Mouse (Mus musculus): ENCODE results near the gene Spock1. TPM values are rescaled to one million over a fixed set of nuclear protein-coding genes. Genes with fewer than 3 reads are reported as not detected.

Gene Spock1
- polyA plus RNA-seq, 1 experiment from 2014 or later, result 104 TPM

DNA sequence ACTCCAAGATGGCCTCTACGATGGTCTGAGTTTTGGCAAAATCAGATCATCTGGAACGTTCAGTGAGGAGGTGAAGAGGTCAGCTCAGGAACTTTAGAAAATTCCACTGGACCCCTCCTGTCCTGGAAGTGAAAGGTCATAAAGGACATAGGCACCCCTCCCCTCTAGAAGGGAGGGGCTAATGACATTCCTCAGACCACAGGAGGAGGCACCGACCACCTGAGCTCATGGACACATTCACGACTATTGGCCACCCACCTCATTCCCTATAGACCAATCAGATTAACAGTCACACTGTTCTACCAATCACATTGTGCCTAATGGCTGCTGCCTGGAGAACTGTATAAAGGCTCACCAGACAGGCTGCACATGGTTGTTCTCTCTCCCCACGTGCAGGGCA lies 384.8 kb downstream of the Spock1 start:
- H3K9ac ChIP-seq, result no peak overlapping the region
- WGBS, result 81% methylated on average over 5 of the region's 5 CpGs
- peaks cover 9% of the 10 kb centered on the region; the same call in 1 of the 2 replicates for H3K4me1 ChIP-seq (replicated peaks; ENCODE audit: control insufficient read depth, insufficient read depth, low read length)
- H3K9me3 ChIP-seq (ENCODE audit: control insufficient read depth, low read length), result no peaks in the 10 kb centered on the region; the same call in 1 of the 2 replicates
- H3K4me3 ChIP-seq (replicated peaks; ENCODE audit: low read length), result no peak overlapping the region
- H3K27ac ChIP-seq, result no peak overlapping the region
- H3K4me2 ChIP-seq (replicated peaks), result no peak overlapping the region
- DNase-seq (ENCODE audit: low spot score) (no peak), ATAC-seq (ENCODE audit: low FRiP score) (no peak)
- no peaks in the 10 kb centered on the region for H3K27me3 ChIP-seq (ENCODE audit: control insufficient read depth, insufficient read depth, low read length)
- H3K36me3 ChIP-seq (replicated peaks; ENCODE audit: control insufficient read depth, insufficient read depth), result no peaks in the 10 kb centered on the region

DNA sequence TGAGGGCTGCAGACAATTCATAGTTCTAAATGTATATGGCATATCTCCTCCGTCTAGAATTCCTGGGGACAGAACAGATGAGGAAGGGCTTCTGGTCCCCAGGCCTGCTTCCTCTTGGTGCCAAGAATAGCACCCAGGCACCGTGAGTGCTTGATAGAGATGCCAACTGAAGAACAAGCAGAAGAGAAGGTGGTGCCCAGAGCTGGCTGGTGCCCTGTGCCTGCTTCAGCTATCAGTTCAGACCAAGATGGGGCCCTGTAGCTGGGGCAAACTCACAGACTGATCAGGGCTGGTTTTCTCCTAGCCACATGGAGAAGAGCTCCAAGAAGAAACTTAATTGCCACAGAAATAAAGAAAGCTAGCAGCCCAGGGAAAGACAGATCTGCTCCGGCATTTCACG lies 385.8 kb downstream of the Spock1 start:
- H3K27me3 ChIP-seq (ENCODE audit: control insufficient read depth, insufficient read depth, low read length), result no peaks in the 10 kb centered on the region
- no peak overlapping the region for H3K27ac ChIP-seq
- 77% methylated on average over 4 of the region's 4 CpGs for WGBS
- ATAC-seq (ENCODE audit: low FRiP score) (no peak), DNase-seq (ENCODE audit: low spot score) (no peak)
- H3K36me3 ChIP-seq (replicated peaks; ENCODE audit: control insufficient read depth, insufficient read depth), result no peaks in the 10 kb centered on the region
- no peak overlapping the region for H3K4me3 ChIP-seq (replicated peaks; ENCODE audit: low read length)
- H3K9ac ChIP-seq, result no peak overlapping the region
- H3K4me2 ChIP-seq (replicated peaks), result no peak overlapping the region
- peaks cover 9% of the 10 kb centered on the region; the same call in 1 of the 2 replicates for H3K4me1 ChIP-seq (replicated peaks; ENCODE audit: control insufficient read depth, insufficient read depth, low read length)
- no peaks in the 10 kb centered on the region; the same call in 1 of the 2 replicates for H3K9me3 ChIP-seq (ENCODE audit: control insufficient read depth, low read length)

DNA sequence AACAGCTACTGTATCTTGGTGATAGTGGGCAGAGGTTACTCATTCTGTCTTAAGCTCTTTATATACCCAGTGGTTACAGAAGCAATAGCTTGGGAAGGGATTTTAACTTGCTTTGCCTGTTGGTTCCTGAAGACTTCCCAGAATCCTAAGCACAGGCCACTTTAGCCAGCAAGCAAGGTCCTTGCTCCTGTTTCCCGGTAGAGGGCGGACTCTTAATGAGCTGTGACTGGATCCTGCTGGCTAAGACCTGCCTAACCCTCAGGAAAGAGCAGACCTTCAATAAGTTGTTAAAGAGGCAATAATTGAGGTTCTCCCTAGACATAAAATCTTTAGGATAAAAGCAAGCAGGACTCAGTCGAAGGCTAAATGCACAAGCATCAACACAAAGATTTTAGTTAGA lies 387.0 kb downstream of the Spock1 start:
- WGBS, result 15% methylated on average over 3 of the region's 3 CpGs
- H3K4me1 ChIP-seq (replicated peaks; ENCODE audit: control insufficient read depth, insufficient read depth, low read length), result peaks cover 9% of the 10 kb centered on the region; the same call in 1 of the 2 replicates
- no peak overlapping the region for H3K9ac ChIP-seq
- DNase-seq (ENCODE audit: low spot score), result peak; percentile 69
- H3K4me3 ChIP-seq (replicated peaks; ENCODE audit: low read length), result no peak overlapping the region
- no peak overlapping the region for H3K27ac ChIP-seq
- no peaks in the 10 kb centered on the region for H3K36me3 ChIP-seq (replicated peaks; ENCODE audit: control insufficient read depth, insufficient read depth)
- H3K9me3 ChIP-seq (ENCODE audit: control insufficient read depth, low read length), result no peaks in the 10 kb centered on the region; the same call in 1 of the 2 replicates
- no peak overlapping the region for H3K4me2 ChIP-seq (replicated peaks)
- H3K27me3 ChIP-seq (ENCODE audit: control insufficient read depth, insufficient read depth, low read length), result no peaks in the 10 kb centered on the region
- ATAC-seq (ENCODE audit: low FRiP score), result no peak

DNA sequence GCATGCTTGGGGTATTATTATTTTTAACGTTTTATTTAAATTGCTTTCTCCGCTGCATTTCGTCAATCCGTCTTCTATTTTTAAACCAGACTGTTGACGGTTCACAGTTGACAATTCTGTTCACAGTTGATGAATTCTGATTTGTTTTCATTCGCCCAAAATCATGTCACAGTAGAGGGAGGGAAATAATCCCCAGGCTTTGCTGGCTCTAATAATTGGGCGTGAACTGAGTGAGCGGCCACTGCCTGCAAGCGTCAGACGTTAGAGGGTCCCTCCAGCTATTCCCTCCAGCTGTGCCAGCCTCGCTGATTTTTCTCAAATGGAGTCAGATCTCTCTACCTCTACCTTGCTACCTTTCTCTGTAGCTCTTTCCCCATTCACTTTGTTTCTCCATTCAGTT lies 388.3 kb downstream of the Spock1 start:
- H3K4me2 ChIP-seq (replicated peaks), result no peak overlapping the region
- no peaks in the 10 kb centered on the region for H3K36me3 ChIP-seq (replicated peaks; ENCODE audit: control insufficient read depth, insufficient read depth)
- DNase-seq (ENCODE audit: low spot score) (no peak), ATAC-seq (ENCODE audit: low FRiP score) (no peak)
- no peaks in the 10 kb centered on the region for H3K27me3 ChIP-seq (ENCODE audit: control insufficient read depth, insufficient read depth, low read length)
- no peak overlapping the region for H3K4me3 ChIP-seq (replicated peaks; ENCODE audit: low read length)
- no peaks in the 10 kb centered on the region; the same call in 1 of the 2 replicates for H3K9me3 ChIP-seq (ENCODE audit: control insufficient read depth, low read length)
- 37% methylated on average over 11 of the region's 11 CpGs for WGBS
- H3K9ac ChIP-seq, result no peak overlapping the region
- no peak overlapping the region for H3K27ac ChIP-seq
- H3K4me1 ChIP-seq (replicated peaks; ENCODE audit: control insufficient read depth, insufficient read depth, low read length), result peaks cover 9% of the 10 kb centered on the region; the same call in 1 of the 2 replicates

DNA sequence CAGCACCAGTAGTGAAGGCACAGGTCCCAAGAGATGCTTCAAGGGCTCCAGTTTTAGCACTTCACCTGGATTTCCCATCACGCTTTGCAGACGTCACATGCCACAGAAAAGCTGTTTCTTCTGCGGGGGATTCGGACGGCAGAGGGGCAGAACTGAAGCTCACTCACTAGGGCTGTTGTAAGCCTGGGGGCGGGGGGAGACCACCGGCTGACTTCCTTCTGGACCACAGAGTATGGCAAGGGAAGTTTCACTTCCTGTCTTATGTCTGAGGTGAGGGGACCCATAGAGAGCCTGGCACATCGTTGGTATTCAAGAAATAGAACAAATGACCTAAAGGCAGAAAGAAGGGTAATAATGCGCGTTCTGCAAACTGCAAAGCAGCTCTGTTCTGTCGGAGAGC lies 392.4 kb downstream of the Spock1 start:
- DNase-seq (ENCODE audit: low spot score) (no peak), ATAC-seq (ENCODE audit: low FRiP score) (no peak)
- no peak overlapping the region for H3K9ac ChIP-seq
- no peak overlapping the region for H3K27ac ChIP-seq
- H3K4me2 ChIP-seq (replicated peaks), result no peak overlapping the region
- no peak overlapping the region for H3K4me3 ChIP-seq (replicated peaks; ENCODE audit: low read length)
- peaks cover 9% of the 10 kb centered on the region; the same call in 1 of the 2 replicates for H3K4me1 ChIP-seq (replicated peaks; ENCODE audit: control insufficient read depth, insufficient read depth, low read length)
- 82% methylated on average over 11 of the region's 11 CpGs for WGBS
- no peaks in the 10 kb centered on the region for H3K36me3 ChIP-seq (replicated peaks; ENCODE audit: control insufficient read depth, insufficient read depth)
- no peaks in the 10 kb centered on the region for H3K27me3 ChIP-seq (ENCODE audit: control insufficient read depth, insufficient read depth, low read length)
- no peaks in the 10 kb centered on the region for H3K9me3 ChIP-seq (ENCODE audit: control insufficient read depth, low read length)

DNA sequence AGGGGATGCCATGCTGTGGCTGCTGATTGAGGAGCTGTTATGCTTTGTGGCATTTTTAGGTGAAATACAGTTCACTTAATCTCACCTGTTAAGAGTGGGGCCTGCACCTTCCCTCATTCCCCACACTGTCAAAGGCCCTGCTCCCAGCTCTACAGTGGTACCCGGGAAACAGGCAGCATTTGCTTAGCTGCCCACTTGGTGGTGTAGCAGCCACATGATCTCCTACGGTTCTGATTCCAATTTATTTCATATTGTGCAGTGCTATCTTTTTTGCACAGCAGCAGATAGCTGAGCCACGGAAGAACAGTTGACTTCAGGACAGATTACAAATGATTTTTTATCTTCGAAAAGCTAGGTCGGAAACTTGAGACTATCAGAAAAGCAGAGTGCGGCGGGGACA lies 406.6 kb downstream of the Spock1 start:
- DNase-seq (ENCODE audit: low spot score), result no peak
- Histone ChIP-seq H3K4me2 (replicated peaks) (no peak overlapping the region), H3K27ac (no peak overlapping the region), H3K4me1 (replicated peaks; ENCODE audit: control insufficient read depth, insufficient read depth, low read length) (no peaks in the 10 kb centered on the region), H3K27me3 (ENCODE audit: control insufficient read depth, insufficient read depth, low read length) (no peaks in the 10 kb centered on the region), H3K9me3 (ENCODE audit: control insufficient read depth, low read length) (no peaks in the 10 kb centered on the region), H3K9ac (no peak overlapping the region), H3K36me3 (replicated peaks; ENCODE audit: control insufficient read depth, insufficient read depth) (no peaks in the 10 kb centered on the region), H3K4me3 (replicated peaks; ENCODE audit: low read length) (no peak overlapping the region)
- no peak for ATAC-seq (ENCODE audit: low FRiP score)
- 79% methylated on average over 7 of the region's 7 CpGs for WGBS

DNA sequence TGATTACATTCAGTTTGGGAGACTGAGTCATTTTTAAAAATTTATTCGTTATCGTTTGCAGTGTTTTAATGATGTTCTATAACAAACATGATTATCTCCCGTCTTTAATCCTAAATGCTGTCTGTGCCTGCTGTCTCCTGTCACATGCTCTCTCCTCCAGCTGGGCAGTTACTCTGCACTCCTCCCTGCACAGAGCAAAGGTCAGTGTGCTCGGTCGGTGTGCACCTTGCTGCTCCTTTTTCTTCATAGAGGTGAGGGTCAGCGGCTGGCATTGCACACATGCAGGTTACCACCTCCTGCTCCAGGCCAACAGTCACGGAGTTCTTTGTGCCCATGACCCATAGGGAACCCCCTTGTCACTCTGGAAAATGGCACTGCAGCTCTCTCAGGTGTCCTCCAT lies 411.4 kb downstream of the Spock1 start:
- Histone ChIP-seq H3K4me3 (replicated peaks; ENCODE audit: low read length) (no peak overlapping the region), H3K4me2 (replicated peaks) (no peak overlapping the region), H3K27ac (no peak overlapping the region), H3K9me3 (ENCODE audit: control insufficient read depth, low read length) (no peaks in the 10 kb centered on the region), H3K4me1 (replicated peaks; ENCODE audit: control insufficient read depth, insufficient read depth, low read length) (no peaks in the 10 kb centered on the region), H3K36me3 (replicated peaks; ENCODE audit: control insufficient read depth, insufficient read depth) (no peaks in the 10 kb centered on the region), H3K27me3 (ENCODE audit: control insufficient read depth, insufficient read depth, low read length) (no peaks in the 10 kb centered on the region), H3K9ac (no peak overlapping the region)
- WGBS, result 75% methylated on average over 7 of the region's 7 CpGs
- ATAC-seq (ENCODE audit: low FRiP score), result no peak
- DNase-seq (ENCODE audit: low spot score), result no peak

DNA sequence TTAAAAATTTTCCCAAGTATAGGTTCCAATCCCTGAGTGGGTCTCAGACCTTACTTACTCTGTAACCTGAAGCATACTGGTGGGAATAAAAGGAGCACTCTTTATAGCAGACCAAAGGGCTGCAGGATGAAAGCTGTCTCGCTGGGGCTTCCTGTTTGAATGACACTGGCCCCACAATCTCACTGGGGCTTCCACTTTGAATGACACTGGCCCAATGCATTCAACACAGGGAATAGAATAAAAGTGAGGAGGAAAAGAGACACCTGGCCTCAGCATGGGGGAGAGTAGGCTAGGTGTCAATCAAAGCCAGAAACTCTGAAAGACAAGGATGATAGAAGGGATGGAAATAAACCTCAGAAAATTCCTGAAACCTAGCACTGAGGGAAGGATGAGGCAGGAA lies 413.3 kb downstream of the Spock1 start:
- H3K27me3 ChIP-seq (ENCODE audit: control insufficient read depth, insufficient read depth, low read length), result no peaks in the 10 kb centered on the region
- ATAC-seq (ENCODE audit: low FRiP score), result no peak
- H3K27ac ChIP-seq, result no peak overlapping the region
- H3K4me3 ChIP-seq (replicated peaks; ENCODE audit: low read length), result no peak overlapping the region
- no peak for DNase-seq (ENCODE audit: low spot score)
- H3K9ac ChIP-seq, result no peak overlapping the region
- H3K9me3 ChIP-seq (ENCODE audit: control insufficient read depth, low read length), result no peaks in the 10 kb centered on the region
- H3K4me2 ChIP-seq (replicated peaks), result no peak overlapping the region
- no peaks in the 10 kb centered on the region for H3K36me3 ChIP-seq (replicated peaks; ENCODE audit: control insufficient read depth, insufficient read depth)
- H3K4me1 ChIP-seq (replicated peaks; ENCODE audit: control insufficient read depth, insufficient read depth, low read length), result no peaks in the 10 kb centered on the region
- WGBS, result 33% methylated on average over 1 of the region's 1 CpGs

DNA sequence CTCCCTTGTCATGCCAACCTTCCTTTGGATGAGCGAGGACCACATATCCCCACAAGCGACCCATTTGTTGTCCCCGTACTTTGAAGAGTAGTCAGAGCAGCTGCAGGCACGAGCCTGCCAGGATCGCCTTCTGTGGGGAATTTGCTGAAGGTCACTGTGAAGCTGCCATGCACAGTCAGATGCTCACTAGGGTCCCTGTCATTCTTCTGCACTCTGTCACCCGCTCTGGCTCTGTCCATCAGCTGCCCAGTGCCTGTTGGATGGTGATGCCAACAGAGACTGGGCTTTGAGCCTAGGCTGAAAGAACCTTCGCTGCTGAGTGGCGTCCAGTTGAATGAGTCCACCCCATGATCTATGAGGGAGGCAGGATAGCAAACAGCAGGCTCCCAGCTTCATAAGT lies 419.2 kb downstream of the Spock1 start:
- 78% methylated on average over 8 of the region's 8 CpGs for WGBS
- no peak for DNase-seq (ENCODE audit: low spot score)
- H3K27me3 ChIP-seq (ENCODE audit: control insufficient read depth, insufficient read depth, low read length), result no peaks in the 10 kb centered on the region
- no peak overlapping the region for H3K9ac ChIP-seq
- no peak for ATAC-seq (ENCODE audit: low FRiP score)
- no peak overlapping the region for H3K4me3 ChIP-seq (replicated peaks; ENCODE audit: low read length)
- no peaks in the 10 kb centered on the region for H3K9me3 ChIP-seq (ENCODE audit: control insufficient read depth, low read length)
- H3K4me1 ChIP-seq (replicated peaks; ENCODE audit: control insufficient read depth, insufficient read depth, low read length), result 0 out of 2 replicates have a peak, but pooled peaks cover 4% of the 10 kb centered on the region
- H3K27ac ChIP-seq, result no peak overlapping the region
- H3K4me2 ChIP-seq (replicated peaks), result no peak overlapping the region
- no peaks in the 10 kb centered on the region for H3K36me3 ChIP-seq (replicated peaks; ENCODE audit: control insufficient read depth, insufficient read depth)
